Mouse (Mus musculus): ENCODE results near the gene Pglyrp2. TPM values are rescaled to one million over a fixed set of nuclear protein-coding genes. Genes with fewer than 3 reads are reported as not detected.

Pglyrp2 gene
- total RNA-seq, 2 experiments from 2014 or later = not detected

DNA sequence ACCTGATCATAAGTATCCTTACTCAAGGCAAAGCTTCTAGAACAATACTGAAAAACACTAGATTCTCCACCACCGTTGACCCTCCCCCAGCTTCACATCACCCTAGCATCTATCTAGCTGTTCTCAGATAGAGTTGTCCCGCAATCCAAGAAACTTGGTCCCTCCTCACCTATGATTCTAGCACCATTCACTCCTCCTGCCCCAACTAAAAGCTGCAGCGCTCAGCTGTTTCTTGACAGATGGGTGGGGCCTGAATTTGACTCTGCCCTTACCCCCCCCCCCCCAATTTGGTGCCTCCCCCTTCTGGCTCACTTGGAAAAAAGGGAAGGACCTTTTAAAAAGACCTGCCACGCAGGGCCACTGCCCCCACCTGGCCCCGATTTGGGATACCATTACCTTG is 59.1 kb downstream of the Pglyrp2 start:
- DNase-seq (ENCODE audit: low spot score in 2 of 2) = no peak
- intact Hi-C loops (cut with DNase I) = loop anchor here (2.0 kb wide), 1 partner anchor 18 kb away; no protein-coding TSS in a partner anchor

DNA sequence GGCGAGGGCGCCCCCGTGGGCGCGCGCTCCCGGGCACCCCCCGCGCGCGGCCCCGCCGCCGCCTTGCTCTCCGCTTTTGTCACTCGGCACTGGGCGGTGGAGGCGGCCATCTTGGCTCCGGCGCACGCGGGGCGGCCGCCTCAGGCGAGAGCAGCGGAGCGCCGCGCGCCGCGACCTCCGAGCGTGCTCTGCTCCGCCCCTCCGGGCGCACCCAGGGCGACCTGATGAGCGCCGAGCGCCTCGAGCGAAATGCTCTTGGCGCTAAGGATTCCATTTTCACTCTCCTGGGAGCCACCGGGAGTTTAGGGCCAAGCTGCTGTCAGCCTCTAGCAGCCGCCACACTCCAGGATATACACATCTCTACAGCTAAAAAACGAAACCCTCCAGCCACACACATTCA is 59.6 kb downstream of the Pglyrp2 start:
- DNase-seq (ENCODE audit: low spot score in 2 of 2) = peak; percentile 91 to 92
- intact Hi-C loops (cut with DNase I) = loop anchor here (2.0 kb wide), 1 partner anchor 18 kb away; no protein-coding TSS in a partner anchor

DNA sequence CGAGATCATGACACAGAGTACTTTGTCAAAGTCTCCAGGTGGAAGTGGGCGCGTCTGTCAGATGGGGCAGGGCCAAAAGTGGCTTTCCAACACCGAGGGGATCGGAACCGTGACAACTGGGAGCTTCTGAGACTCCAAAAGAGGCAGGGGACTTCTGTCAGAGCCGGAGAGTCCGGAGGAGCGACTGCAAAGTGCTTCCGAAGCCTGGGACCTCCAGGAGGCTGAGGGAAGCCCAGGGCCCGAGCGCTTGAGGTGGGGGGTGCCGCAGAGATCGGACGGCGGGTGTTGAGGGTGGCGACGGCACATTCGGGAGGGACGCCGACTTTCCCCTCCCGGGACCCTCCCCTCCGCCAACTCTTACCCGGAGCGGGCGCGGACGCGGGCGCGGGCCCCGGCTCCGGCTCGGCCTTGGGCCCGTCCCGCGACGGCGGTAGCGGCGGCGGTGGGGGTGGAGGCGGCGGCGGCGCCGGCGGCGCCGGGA is 60.1 kb downstream of the Pglyrp2 start:
- DNase-seq (ENCODE audit: low spot score in 2 of 2) = no peak
- intact Hi-C loops (cut with DNase I) = loop anchor here (2.0 kb wide), 1 partner anchor 19 kb away; no protein-coding TSS in a partner anchor

DNA sequence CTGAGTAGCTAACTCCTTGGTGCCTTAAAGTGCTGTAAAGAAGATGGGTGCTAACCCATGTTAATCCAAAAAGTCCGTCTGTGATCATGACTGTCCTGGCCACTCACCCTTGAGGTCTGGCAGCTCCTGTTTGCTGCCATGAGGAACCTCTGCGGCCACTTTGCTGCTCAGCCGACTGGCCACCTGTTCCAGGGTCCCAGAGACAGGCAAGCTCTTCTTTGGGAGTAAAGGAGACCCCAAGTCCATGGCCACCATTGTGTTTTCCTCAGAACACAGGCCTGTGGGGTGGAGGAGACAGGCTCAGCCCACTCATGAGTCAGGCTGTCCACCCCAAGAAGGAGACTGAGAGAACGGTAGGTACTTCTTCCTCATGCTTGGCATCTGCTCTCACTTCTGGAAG is 61.3 kb downstream of the Pglyrp2 start:
- DNase-seq (ENCODE audit: low spot score in 2 of 2) = no peak
- intact Hi-C loops (cut with DNase I) = no loop called here

Small RNA genes within 50 kb of the gene (microRNA-seq; reads per million reads assigned to microRNA genes)
- 0 reads per million in 2 experiments for gene Gm22201

Other genes with a start within 250 kb of the Pglyrp2 start
- gene Ephx3, start 234.6 kb downstream of the Pglyrp2 start, total RNA-seq (2021) = under 1 TPM; 0.26 to 0.27 TPM
- gene Brd4, start 139.4 kb downstream of the Pglyrp2 start, total RNA-seq (2021) = 100 to 1,000 TPM; 118 to 129 TPM
- gene Akap8, start 102.9 kb downstream of the Pglyrp2 start, total RNA-seq (2021) = 10 to 100 TPM; 75.3 to 84.7 TPM
- gene Akap8l, start 73.6 kb downstream of the Pglyrp2 start, total RNA-seq (2021) = 100 to 1,000 TPM; 164 to 175 TPM
- gene Wiz, start 34.7 kb downstream of the Pglyrp2 start, total RNA-seq (2021) = 10 to 100 TPM; 78.0 to 85.2 TPM
- 1 to 10 TPM; 3.0 TPM for gene Rasal3, start 20.6 kb downstream of the Pglyrp2 start, total RNA-seq (2021)
- gene Cyp4f39, start 28.6 kb upstream of the Pglyrp2 start, total RNA-seq (2021) = not detected
- gene Cyp4f17, start 81.9 kb upstream of the Pglyrp2 start, total RNA-seq (2021) = 1 to 10 TPM; 3.7 to 3.8 TPM
- 1 to 10 TPM; 5.8 to 5.9 TPM for gene Cyp4f16, start 112.4 kb upstream of the Pglyrp2 start, total RNA-seq (2021)
- gene Cyp4f37, start 197.1 kb upstream of the Pglyrp2 start, total RNA-seq (2021) = not detected
- not detected for gene Cyp4f40, start 234.7 kb upstream of the Pglyrp2 start, total RNA-seq (2021)

All from left cerebral cortex, postnatal 14 days (tissue).